Mouse (Mus musculus) gastrocnemius, postnatal 25 days (tissue): Measurements from ENCODE around the gene Hyal3. TPM values are rescaled to one million over a fixed set of nuclear protein-coding genes. Genes with fewer than 3 reads are reported as not detected.
"Not testable (repeated sequence)": the region's sequence is repeated elsewhere in the genome, so short reads cannot be mapped to it uniquely, and the experiment has no call there.

Source experiments
- DNase-seq: peaks from one replicate; pipeline ENCODE4 v3.0.0; 2022
- total RNA-seq, 2 experiments: library from RNA; stranded (reverse); gene quantifications; 1 replicate in 1 of 2; 2 replicates in 1 of 2; pipeline ENCODE4 v1.2.3; 2021

The Hyal3 gene
- total RNA-seq, 2 experiments from 2014 or later = 0.38 to 0.72 TPM

- no peak for DNase-seq
These were observed 30.0 kb upstream of the Hyal3 start for GRCm38 (mm10) chr9:107550491-107551116.

DNA sequence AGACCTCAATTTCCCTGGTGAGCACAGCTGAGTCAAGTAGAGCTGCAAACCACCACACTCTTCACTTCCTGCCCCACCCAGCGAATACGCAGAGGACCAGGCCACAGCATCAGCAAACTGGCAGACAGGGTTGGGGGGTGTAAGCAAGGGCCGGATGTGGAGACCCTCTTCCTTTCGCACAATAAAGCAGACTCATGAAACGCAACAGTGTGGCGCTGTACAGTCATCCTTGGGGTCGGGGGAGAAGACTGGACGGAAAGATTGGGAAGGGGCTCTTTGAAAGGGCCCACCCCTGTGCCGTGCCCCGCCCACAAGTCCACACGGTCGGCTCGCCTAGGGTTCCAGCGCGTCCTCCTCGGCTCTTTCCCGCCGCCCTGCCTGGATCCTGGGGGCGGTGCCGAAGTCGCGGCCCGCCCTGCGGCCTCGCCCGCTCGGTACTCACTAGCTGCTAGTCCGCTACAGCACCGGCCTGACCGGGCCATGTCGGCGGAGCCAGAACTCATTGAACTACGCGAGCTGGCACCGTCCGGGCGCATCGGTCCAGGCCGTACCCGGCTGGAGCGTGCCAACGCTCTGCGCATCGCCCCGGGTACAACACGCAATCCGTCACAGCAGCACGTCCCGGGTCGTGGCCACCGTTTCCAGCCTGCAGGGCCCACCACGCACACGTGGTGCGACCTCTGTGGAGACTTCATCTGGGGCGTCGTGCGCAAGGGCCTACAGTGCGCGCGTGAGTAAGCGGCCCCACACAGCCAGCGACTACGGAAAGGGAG is 29.3 kb upstream of the Hyal3 start, which contains the start of gene Rassf1:
TSS of gene Rassf1 (plus strand) at position 439 of the 773 bp plus-strand sequence.
- peak; percentile 75 for DNase-seq

GRCm38 (mm10) chr9:107551890-107552355 is 28.7 kb upstream of the Hyal3 start:
- no peak for DNase-seq

- DNase-seq = no peak
These were observed 27.8 kb upstream of the Hyal3 start for GRCm38 (mm10) chr9:107552690-107553393.

GRCm38 (mm10) chr9:107553541-107554318 is 26.9 kb upstream of the Hyal3 start:
- DNase-seq = no peak

DNA sequence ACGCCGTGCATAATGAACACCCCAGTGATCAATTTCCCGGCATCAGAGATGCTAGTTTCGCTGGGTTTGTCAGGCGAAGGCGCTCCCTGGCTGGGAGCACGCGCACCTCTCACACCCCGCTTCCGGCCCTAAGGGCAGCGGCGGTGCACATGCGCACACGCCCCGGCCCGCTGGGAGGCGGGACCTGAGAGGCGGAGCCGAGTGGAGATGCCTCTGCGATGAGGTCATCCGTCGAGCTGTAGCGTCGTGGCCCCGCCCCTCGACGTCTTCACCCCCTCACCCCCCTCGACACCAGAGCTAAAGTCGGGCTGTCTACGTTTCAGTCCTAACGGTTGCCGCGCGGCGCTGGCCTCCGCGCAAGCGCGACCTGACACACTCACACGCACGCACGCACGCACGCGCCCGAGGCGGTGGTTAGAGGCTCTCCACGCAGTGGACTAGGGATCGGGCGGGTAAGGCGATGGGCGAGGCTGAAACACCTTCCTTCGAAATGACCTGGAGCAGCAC is 26.2 kb upstream of the Hyal3 start:
- peak; percentile 96 for DNase-seq

- peak; percentile 74 for DNase-seq
These were observed 25.6 kb upstream of the Hyal3 start for GRCm38 (mm10) chr9:107555031-107555457.

- DNase-seq = no peak
These were observed 24.9 kb upstream of the Hyal3 start for GRCm38 (mm10) chr9:107555701-107556100.

DNA sequence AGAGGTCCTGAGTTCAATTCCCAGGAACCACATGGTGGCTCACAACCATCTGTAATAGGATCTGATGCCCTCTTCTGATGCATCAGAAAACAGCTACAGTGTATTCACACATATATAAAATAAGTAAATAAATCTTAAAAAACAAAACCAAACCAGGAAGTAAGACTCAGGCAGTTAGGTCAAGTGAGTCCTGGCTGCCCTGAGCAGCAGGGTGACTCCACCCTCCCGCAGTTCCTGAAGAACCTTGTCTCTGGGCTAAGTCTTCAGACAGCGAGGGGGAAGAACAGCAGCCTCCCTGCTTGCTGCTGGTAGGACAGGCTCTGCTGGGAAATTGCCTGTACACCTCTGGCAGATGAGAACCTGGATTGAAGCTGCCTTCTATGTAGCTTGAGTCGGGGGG is 24.3 kb upstream of the Hyal3 start:
- DNase-seq = no peak

- DNase-seq = peak; percentile 95
These were observed 17.5 kb upstream of the Hyal3 start, which contains the start of gene Tusc2 for GRCm38 (mm10) chr9:107563029-107563581. Gene Tusc2 (plus strand): TSS chr9:107563255.

GRCm38 (mm10) chr9:107565556-107565955 is 15.1 kb upstream of the Hyal3 start:
- not testable (repeated sequence) for DNase-seq

- DNase-seq = no peak
These were observed 14.4 kb upstream of the Hyal3 start for GRCm38 (mm10) chr9:107566041-107566709.

DNA sequence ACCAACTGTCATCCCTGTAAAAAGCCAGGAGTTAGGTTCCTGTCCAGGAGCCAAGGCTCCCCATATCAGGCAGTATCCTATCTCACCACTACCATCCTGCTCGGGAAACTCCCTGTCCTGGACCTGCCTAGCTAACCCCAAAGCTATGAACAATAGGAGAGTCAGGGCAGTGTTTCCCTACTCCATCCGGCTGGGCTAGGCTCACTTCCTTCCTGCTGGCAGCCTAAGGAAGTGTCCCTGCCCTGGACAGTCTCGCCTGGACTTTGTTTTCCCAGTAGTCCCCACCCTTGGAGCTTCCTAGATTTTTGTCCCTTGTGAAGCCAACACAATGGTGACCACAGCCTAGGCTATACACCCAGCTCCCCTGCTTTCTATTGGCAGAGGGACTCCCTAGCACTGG is 13.8 kb upstream of the Hyal3 start:
- DNase-seq = peak; percentile 62

DNA sequence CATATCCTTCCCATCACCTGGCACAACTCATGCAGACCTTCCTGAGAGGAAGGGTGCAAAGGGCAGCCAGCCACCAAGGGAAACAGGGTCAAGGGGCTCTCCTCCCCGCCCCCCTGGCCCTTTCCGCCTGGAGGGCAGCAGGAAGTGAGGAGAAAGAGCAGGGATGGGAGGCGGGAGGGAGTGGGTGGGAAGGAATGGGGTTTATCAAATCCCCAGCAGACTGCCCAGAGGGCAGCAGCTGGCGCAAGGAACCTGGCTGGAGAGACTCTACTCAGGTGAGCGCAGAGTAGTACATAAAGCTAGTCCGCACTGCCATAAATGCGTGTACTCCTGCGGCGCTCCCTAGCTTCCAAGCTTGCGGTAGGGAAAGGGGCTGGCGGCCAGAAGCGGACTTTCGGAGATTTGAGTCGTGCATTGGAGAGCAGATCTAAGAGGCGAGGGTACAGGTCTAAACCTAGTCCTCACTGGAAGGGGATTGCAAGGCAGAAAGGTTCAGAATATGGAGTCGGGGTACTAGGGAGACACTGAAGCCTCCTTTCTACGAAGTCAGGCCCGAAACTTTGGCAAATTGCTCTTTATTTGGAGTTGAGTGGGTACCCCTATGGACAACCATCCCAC is 12.8 kb upstream of the Hyal3 start, which contains the start of gene Hyal2:
TSS of gene Hyal2 (plus strand) at position 244 of the 618 bp plus-strand sequence.
- no peak for DNase-seq

DNA sequence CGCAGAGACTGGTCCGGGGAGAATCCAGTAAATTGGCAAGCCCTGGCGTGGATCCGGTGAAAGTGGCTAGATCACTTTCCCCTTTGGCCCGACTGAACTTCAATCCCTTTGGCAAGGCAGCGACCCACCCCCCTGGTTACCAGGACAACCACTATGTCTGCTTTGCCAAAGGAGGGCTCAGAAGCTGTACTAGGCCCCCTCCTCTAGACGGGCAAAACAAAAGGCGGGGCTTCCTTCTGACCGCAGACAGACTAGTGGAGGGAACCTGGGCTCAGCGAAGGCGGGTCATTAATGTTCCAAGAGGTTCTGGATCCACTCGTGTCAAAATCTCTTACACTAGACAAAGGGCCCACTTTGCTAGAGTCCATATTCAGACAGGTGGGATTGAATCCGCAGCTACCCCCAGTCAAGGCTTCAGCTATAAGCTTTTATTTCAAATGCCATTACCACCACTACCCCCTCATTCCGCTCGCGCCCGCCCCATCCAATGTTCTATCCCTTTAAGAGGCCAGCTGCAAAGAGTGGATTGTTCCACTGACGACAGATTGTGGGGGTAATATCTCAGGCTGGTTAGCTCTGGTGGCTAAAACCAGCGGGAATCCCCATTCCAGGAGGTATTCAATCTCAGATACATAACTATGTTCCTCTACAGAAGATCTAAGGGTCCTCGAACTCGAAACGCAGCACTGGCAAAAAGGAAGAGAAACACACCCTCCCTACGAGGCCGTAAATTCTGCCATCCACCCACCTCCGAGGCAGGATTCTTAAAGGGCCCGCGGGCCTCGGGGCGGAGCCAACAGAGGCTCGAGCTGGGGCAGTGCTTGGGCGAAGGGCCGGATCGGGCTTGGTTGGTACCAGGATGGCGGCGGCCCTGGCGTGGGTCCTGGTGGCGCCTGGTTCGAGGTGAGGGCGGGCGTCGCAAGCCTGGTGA is 12.0 kb upstream of the Hyal3 start:
- DNase-seq = peak; percentile 84

GRCm38 (mm10) chr9:107569270-107569669 is 11.3 kb upstream of the Hyal3 start:
- DNase-seq = no peak

DNA sequence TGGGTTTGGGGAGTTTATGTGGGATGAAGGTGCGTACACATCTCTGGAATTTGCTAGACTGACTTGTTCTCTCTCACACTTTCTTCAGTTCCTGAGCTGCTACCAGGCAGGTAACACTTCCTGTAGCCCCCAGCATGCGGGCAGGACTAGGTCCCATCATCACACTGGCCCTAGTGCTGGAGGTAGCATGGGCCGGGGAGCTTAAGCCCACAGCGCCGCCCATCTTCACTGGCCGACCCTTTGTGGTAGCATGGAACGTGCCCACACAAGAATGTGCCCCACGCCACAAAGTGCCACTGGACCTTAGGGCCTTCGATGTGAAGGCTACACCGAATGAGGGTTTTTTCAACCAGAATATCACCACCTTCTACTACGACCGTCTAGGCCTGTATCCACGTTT is 10.6 kb upstream of the Hyal3 start:
- DNase-seq = no peak

GRCm38 (mm10) chr9:107570845-107571244 is 9.8 kb upstream of the Hyal3 start:
- no peak for DNase-seq
